16 mouse cellular contexts compared by ENCODE assay signal in genomic region chr13:34100733-34101132, GRCm38 (mm10). TPM values are rescaled to one million over a fixed set of nuclear protein-coding genes. Genes with fewer than 3 reads are reported as not detected.
DNase-seq lines count a peak whose midpoint lies in the region; ATAC-seq and TF ChIP-seq lines count a peak whose summit lies in the region.
"Had no signal": no experiment of that assay in that cellular context is flagged by ENCODE, and none has a peak within 500 bp of the region (broad histone marks: within the 10 kb centered on the region; RNA-seq: fewer than 3 reads in every experiment).

No protein-coding gene starts in this region.

- no peak overlapping the region for H3K4me2 ChIP-seq in heart, embryonic 11.5 days
- peak overlapping the region; percentile 48 for H3K4me2 ChIP-seq in liver, embryonic 13.5 days
- H3K4me2 ChIP-seq: heart, embryonic 15.5 days had no signal

- no peak overlapping the region for H3K4me3 ChIP-seq in heart, adult 2 months
- no peak overlapping the region for H3K4me3 ChIP-seq in heart, embryonic 11.5 days (ENCODE audit: low read depth, low read length)
- peak overlapping the region; percentile 25 for H3K4me3 ChIP-seq in liver, embryonic 13.5 days (replicated peaks)
- H3K4me3 ChIP-seq: heart, embryonic 15.5 days had no signal

- H3K9me3 ChIP-seq in heart, embryonic 11.5 days (replicated peaks; ENCODE audit: control insufficient read depth, low read length) = no peaks in the 10 kb centered on the region
- peaks cover 2% of the 10 kb centered on the region; the same call in 1 of the 2 replicates for H3K9me3 ChIP-seq in liver, embryonic 13.5 days (replicated peaks)
- H3K9me3 ChIP-seq: heart, embryonic 15.5 days had no signal

- no peaks in the 10 kb centered on the region for H3K36me3 ChIP-seq in heart, adult 2 months (ENCODE audit: control insufficient read depth, insufficient read depth, low read length)
- H3K36me3 ChIP-seq in heart, embryonic 11.5 days (ENCODE audit: control insufficient read depth, insufficient read depth, low read length) = no peaks in the 10 kb centered on the region
- H3K36me3 ChIP-seq in liver, embryonic 13.5 days = no peaks in the 10 kb centered on the region
- H3K36me3 ChIP-seq: heart, embryonic 15.5 days had no signal

- H3K4me1 ChIP-seq in heart, adult 2 months (ENCODE audit: control insufficient read depth, insufficient read depth, low read length) = peaks cover 16% of the 10 kb centered on the region
- H3K4me1 ChIP-seq in heart, embryonic 11.5 days (ENCODE audit: control insufficient read depth, insufficient read depth, low read length) = no peaks in the 10 kb centered on the region
- peaks cover 28% of the 10 kb centered on the region for H3K4me1 ChIP-seq in liver, embryonic 13.5 days (replicated peaks)

- no peak for TF ChIP-seq EP300 in heart, adult 2 months (IDR thresholded peaks at IDR 0.05; ENCODE audit: insufficient read depth, low read depth, low read length)

- TF ChIP-seq CTCF in heart, adult 2 months (IDR thresholded peaks at IDR 0.05) = no peak

- DNase-seq in heart, adult 2 months = no peak
- peak; percentile 25 to 44 for DNase-seq in spleen, postnatal 10 days (ENCODE audit: low spot score in 2 of 2)
- no peak for DNase-seq in spleen, adult 18-20 months
- peak; percentile 71 for DNase-seq in liver, embryonic 13.5 days
- DNase-seq in cerebellum, postnatal 10 days = no peak
- DNase-seq in thymus, postnatal 10 days (ENCODE audit: low spot score in 2 of 2) = no peak
- DNase-seq in lung, postnatal 10 days = no peak
- DNase-seq: adrenal gland, postnatal 14 days; cerebellum, adult 11-12 months; gastrocnemius, postnatal 25 days; kidney, adult 9 months; lung, postnatal 4 days; thymus, adult 2 months had no signal

- ATAC-seq in heart, embryonic 11.5 days (replicated peaks; ENCODE audit: insufficient number of reproducible peaks, low FRiP score, low TSS enrichment) = no peak
- ATAC-seq in liver, embryonic 13.5 days (ENCODE audit: low read depth) = peak; percentile 93

- intact Hi-C loops in heart, adult 2 months (cut with DNase I) = loop anchor here (2.0 kb wide), 1 partner anchor 48 kb away; no protein-coding TSS in a partner anchor

- H3K27me3 ChIP-seq in heart, adult 2 months (ENCODE audit: control insufficient read depth, insufficient read depth, low read length) = no peaks in the 10 kb centered on the region
- no peaks in the 10 kb centered on the region for H3K27me3 ChIP-seq in heart, embryonic 11.5 days (ENCODE audit: control insufficient read depth, insufficient read depth, low read length)
- H3K27me3 ChIP-seq in liver, embryonic 13.5 days = no peaks in the 10 kb centered on the region
- H3K27me3 ChIP-seq: heart, embryonic 15.5 days had no signal

- H3K79me2 ChIP-seq in heart, adult 2 months (replicated peaks; ENCODE audit: control insufficient read depth, insufficient read depth, low read length) = no peaks in the 10 kb centered on the region

- H3K27ac ChIP-seq in heart, adult 2 months = peak overlapping the region; percentile 64
- no peak overlapping the region for H3K27ac ChIP-seq in heart, embryonic 11.5 days (ENCODE audit: low read depth, low read length)
- H3K27ac ChIP-seq in liver, embryonic 13.5 days = peak overlapping the region; percentile 84
- H3K27ac ChIP-seq: heart, embryonic 15.5 days had no signal

- TF ChIP-seq POLR2A in heart, adult 2 months (IDR thresholded peaks at IDR 0.05; ENCODE audit: insufficient read depth, low read depth, low read length) = no peak

- H3K9ac ChIP-seq in heart, adult 2 months (ENCODE audit: low read depth, low read length) = no peak overlapping the region
- H3K9ac ChIP-seq in heart, embryonic 11.5 days (ENCODE audit: low read depth, low read length) = no peak overlapping the region
- peak overlapping the region; percentile 39; the same call in 1 of the 2 replicates for H3K9ac ChIP-seq in liver, embryonic 13.5 days
- H3K9ac ChIP-seq: heart, embryonic 15.5 days had no signal

- WGBS in heart, adult 2 months = 63% methylated on average over 3 of the region's 3 CpGs
- WGBS in heart, embryonic 11.5 days (ENCODE audit: insufficient replicate concordance) = 29% methylated on average over 3 of the region's 3 CpGs
- WGBS in liver, embryonic 13.5 days (ENCODE audit: insufficient replicate concordance) = 18% methylated on average over 3 of the region's 3 CpGs

RNA-seq across cellular contexts. Expression of gene Tubb2a, which starts 22.9 kb away (rescaled TPM):
- total RNA-seq in heart, adult 2 months (2021) = 10 to 100 TPM; 42.9 to 64.1 TPM
- polyA plus RNA-seq in heart, adult 2 months (2012; rRNA removed) = 95.2 and 122 TPM in 2 replicates
- 96.2 and 112 TPM in 2 replicates for polyA plus RNA-seq in heart, embryonic 11.5 days (2014; fragmentation: Nextera tagmentation; extraction: Ambion mirVana)
- polyA plus RNA-seq in liver, embryonic 13.5 days (2015; fragmentation: Nextera tagmentation; extraction: Ambion mirVana) = 67.7 and 68.7 TPM in 2 replicates

RNA-seq across cellular contexts. Expression of gene Tubb2b, which starts 29.5 kb away (rescaled TPM):
- 1 to 10 TPM; 2.6 to 5.3 TPM for total RNA-seq in heart, adult 2 months (2021)
- 6.2 and 7.8 TPM in 2 replicates for polyA plus RNA-seq in heart, adult 2 months (2012; rRNA removed)
- 25.2 and 35.0 TPM in 2 replicates for polyA plus RNA-seq in heart, embryonic 11.5 days (2014; fragmentation: Nextera tagmentation; extraction: Ambion mirVana)
- polyA plus RNA-seq in liver, embryonic 13.5 days (2015; fragmentation: Nextera tagmentation; extraction: Ambion mirVana) = 1.3 and 1.5 TPM in 2 replicates
- total RNA-seq: liver, adult 2 months had no signal

Comparison
In these comparisons a context has a peak if more than half of its experiments do, and no peak if none do; other contexts are left out.
1. DNase-seq: peak in spleen, postnatal 10 days (2 of 2) and liver, embryonic 13.5 days (single experiment); none in heart, adult 2 months (0 of 2), spleen, adult 18-20 months (0 of 2), cerebellum, postnatal 10 days (0 of 2), thymus, postnatal 10 days (0 of 2) and lung, postnatal 10 days (single experiment).